Mouse (Mus musculus): ENCODE results near the gene Ecm1. TPM values are rescaled to one million over a fixed set of nuclear protein-coding genes. Genes with fewer than 3 reads are reported as not detected.

The Ecm1 gene
- total and polyA plus RNA-seq, 3 experiments = 54.4 to 200 (median 61.9) TPM

- 98% methylated on average over 4 of the region's 4 CpGs for WGBS
- H3K9ac ChIP-seq (ENCODE audit: low read depth, low read length) = no peak overlapping the region
- H3K4me3 ChIP-seq = no peak overlapping the region
- DNase-seq = no peak
- H3K27me3 ChIP-seq (ENCODE audit: control insufficient read depth, insufficient read depth, low read length) = no peaks in the 10 kb centered on the region
- intact Hi-C loops (cut with DNase I) = no loop called here
- H3K79me2 ChIP-seq (replicated peaks; ENCODE audit: control insufficient read depth, insufficient read depth, low read length) = no peaks in the 10 kb centered on the region
- peaks cover 20% of the 10 kb centered on the region for H3K36me3 ChIP-seq (ENCODE audit: control insufficient read depth, insufficient read depth, low read length)
- H3K4me1 ChIP-seq (ENCODE audit: control insufficient read depth, insufficient read depth, low read length) = peaks cover 38% of the 10 kb centered on the region
- no peak for TF ChIP-seq EP300 (IDR thresholded peaks at IDR 0.05; ENCODE audit: insufficient read depth, low read depth, low read length)
- TF ChIP-seq CTCF (IDR thresholded peaks at IDR 0.05) = no peak
- no peak for TF ChIP-seq POLR2A (IDR thresholded peaks at IDR 0.05; ENCODE audit: insufficient read depth, low read depth, low read length)
- H3K27ac ChIP-seq = no peak overlapping the region
Measured at GRCm38 (mm10) chr3:95698286-95698685, 41.1 kb downstream of the Ecm1 start.

GRCm38 (mm10) chr3:95696360-95696759, 43.0 kb downstream of the Ecm1 start:
- intact Hi-C loops (cut with DNase I) = no loop called here
- TF ChIP-seq CTCF (IDR thresholded peaks at IDR 0.05) = no peak
- no peak for TF ChIP-seq POLR2A (IDR thresholded peaks at IDR 0.05; ENCODE audit: insufficient read depth, low read depth, low read length)
- TF ChIP-seq EP300 (IDR thresholded peaks at IDR 0.05; ENCODE audit: insufficient read depth, low read depth, low read length) = no peak
- Histone ChIP-seq H3K27ac (peak overlapping the region; percentile 89), H3K79me2 (replicated peaks; ENCODE audit: control insufficient read depth, insufficient read depth, low read length) (no peaks in the 10 kb centered on the region), H3K9ac (ENCODE audit: low read depth, low read length) (no peak overlapping the region), H3K4me3 (no peak overlapping the region), H3K4me1 (ENCODE audit: control insufficient read depth, insufficient read depth, low read length) (peaks cover 38% of the 10 kb centered on the region), H3K27me3 (ENCODE audit: control insufficient read depth, insufficient read depth, low read length) (no peaks in the 10 kb centered on the region), H3K36me3 (ENCODE audit: control insufficient read depth, insufficient read depth, low read length) (peaks cover 16% of the 10 kb centered on the region)
- DNase-seq = peak; percentile 21 to 39
- WGBS = 53% methylated on average over 7 of the region's 7 CpGs

GRCm38 (mm10) chr3:95695796-95696195, 43.6 kb downstream of the Ecm1 start:
- DNase-seq = peak in 1 of 2 experiments; percentile 28
- Histone ChIP-seq H3K27me3 (ENCODE audit: control insufficient read depth, insufficient read depth, low read length) (no peaks in the 10 kb centered on the region), H3K79me2 (replicated peaks; ENCODE audit: control insufficient read depth, insufficient read depth, low read length) (no peaks in the 10 kb centered on the region), H3K9ac (ENCODE audit: low read depth, low read length) (peak overlapping the region; percentile 14; the same call in 1 of the 2 replicates), H3K4me1 (ENCODE audit: control insufficient read depth, insufficient read depth, low read length) (peaks cover 36% of the 10 kb centered on the region), H3K27ac (peak overlapping the region; percentile 89), H3K36me3 (ENCODE audit: control insufficient read depth, insufficient read depth, low read length) (peaks cover 12% of the 10 kb centered on the region; the same call in 1 of the 2 replicates), H3K4me3 (no peak overlapping the region)
- intact Hi-C loops (cut with DNase I) = loop anchor here (2.0 kb wide), 1 partner anchor 21 kb away; no protein-coding TSS in a partner anchor
- TF ChIP-seq CTCF (IDR thresholded peaks at IDR 0.05) = no peak
- no peak for TF ChIP-seq EP300 (IDR thresholded peaks at IDR 0.05; ENCODE audit: insufficient read depth, low read depth, low read length)
- TF ChIP-seq POLR2A (IDR thresholded peaks at IDR 0.05; ENCODE audit: insufficient read depth, low read depth, low read length) = no peak
- 70% methylated on average over 3 of the region's 3 CpGs for WGBS

- peak overlapping the region; percentile 64 for H3K9ac ChIP-seq (ENCODE audit: low read depth, low read length)
- DNase-seq = peak; percentile 43 to 51
- 63% methylated on average over 11 of the region's 11 CpGs for WGBS
- no peaks in the 10 kb centered on the region for H3K79me2 ChIP-seq (replicated peaks; ENCODE audit: control insufficient read depth, insufficient read depth, low read length)
- peak overlapping the region; percentile 89 for H3K27ac ChIP-seq
- TF ChIP-seq POLR2A (IDR thresholded peaks at IDR 0.05; ENCODE audit: insufficient read depth, low read depth, low read length) (0 out of 2 replicates have a peak, but pooled peaks have one; percentile 35), EP300 (IDR thresholded peaks at IDR 0.05; ENCODE audit: insufficient read depth, low read depth, low read length) (no peak), CTCF (IDR thresholded peaks at IDR 0.05) (no peak)
- no peaks in the 10 kb centered on the region for H3K27me3 ChIP-seq (ENCODE audit: control insufficient read depth, insufficient read depth, low read length)
- H3K4me3 ChIP-seq = no peak overlapping the region
- H3K36me3 ChIP-seq (ENCODE audit: control insufficient read depth, insufficient read depth, low read length) = peaks cover 12% of the 10 kb centered on the region; the same call in 1 of the 2 replicates
- intact Hi-C loops (cut with DNase I) = loop anchor here (2.0 kb wide), 1 partner anchor 20 kb away; no protein-coding TSS in a partner anchor
- peaks cover 32% of the 10 kb centered on the region for H3K4me1 ChIP-seq (ENCODE audit: control insufficient read depth, insufficient read depth, low read length)
Measured at GRCm38 (mm10) chr3:95694808-95695703, 44.3 kb downstream of the Ecm1 start.

- Histone ChIP-seq H3K27ac (peak overlapping the region; percentile 89), H3K4me1 (ENCODE audit: control insufficient read depth, insufficient read depth, low read length) (peaks cover 31% of the 10 kb centered on the region), H3K79me2 (replicated peaks; ENCODE audit: control insufficient read depth, insufficient read depth, low read length) (no peaks in the 10 kb centered on the region), H3K9ac (ENCODE audit: low read depth, low read length) (no peak overlapping the region), H3K36me3 (ENCODE audit: control insufficient read depth, insufficient read depth, low read length) (peaks cover 12% of the 10 kb centered on the region; the same call in 1 of the 2 replicates), H3K27me3 (ENCODE audit: control insufficient read depth, insufficient read depth, low read length) (no peaks in the 10 kb centered on the region), H3K4me3 (no peak overlapping the region)
- intact Hi-C loops (cut with DNase I) = loop anchor here (2.0 kb wide), 1 partner anchor 19 kb away; no protein-coding TSS in a partner anchor
- WGBS = 33% methylated on average over 11 of the region's 11 CpGs
- no peak for TF ChIP-seq EP300 (IDR thresholded peaks at IDR 0.05; ENCODE audit: insufficient read depth, low read depth, low read length)
- no peak for TF ChIP-seq CTCF (IDR thresholded peaks at IDR 0.05)
- no peak for TF ChIP-seq POLR2A (IDR thresholded peaks at IDR 0.05; ENCODE audit: insufficient read depth, low read depth, low read length)
- peak in 1 of 2 experiments; percentile 26 for DNase-seq
Measured at GRCm38 (mm10) chr3:95693821-95694807, 45.3 kb downstream of the Ecm1 start.

All from heart, adult 2 months (tissue).